Mouse (Mus musculus): ENCODE results near the gene Spryd3.

DNA sequence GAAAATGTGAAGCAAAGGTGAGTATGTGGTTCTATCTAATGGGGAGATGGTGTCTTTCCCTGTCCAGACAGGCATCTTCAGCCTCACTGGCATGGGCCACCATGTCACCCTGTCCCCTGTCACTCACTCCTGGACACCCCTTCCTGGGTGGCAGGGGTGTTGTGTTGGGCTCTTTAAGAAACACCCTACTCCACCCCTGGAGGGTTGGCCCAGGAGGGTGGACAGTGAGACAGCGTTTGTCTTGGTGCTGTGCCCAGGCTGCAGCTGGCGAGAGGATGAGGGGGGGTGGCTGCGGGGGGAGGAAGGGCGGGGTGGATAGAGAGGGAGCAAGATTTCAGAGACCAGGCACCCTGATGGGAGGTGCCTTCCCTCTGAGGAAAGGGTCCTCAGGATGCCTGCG is 30.7 kb downstream of the Spryd3 start:
- TF ChIP-seq CTCF (IDR thresholded peaks at IDR 0.05; ENCODE audit: borderline replicate concordance, extremely low read depth, insufficient read depth, insufficient read length) (no peak), POLR2A (IDR thresholded peaks at IDR 0.05; ENCODE audit: borderline replicate concordance, extremely low read depth, insufficient read depth, insufficient read length, poor library complexity, severe bottlenecking) (no peak)
